Mouse (Mus musculus) skeletal muscle tissue, adult 2 months (tissue): ENCODE measurements around the gene Hs1bp3.

ENCODE experiments used
- DNase-seq: peaks from one replicate; pipeline ENCODE4 v3.0.0-alpha.2; 2012; ENCODE audit warnings: low read depth, low spot score

Hs1bp3 gene

DNA sequence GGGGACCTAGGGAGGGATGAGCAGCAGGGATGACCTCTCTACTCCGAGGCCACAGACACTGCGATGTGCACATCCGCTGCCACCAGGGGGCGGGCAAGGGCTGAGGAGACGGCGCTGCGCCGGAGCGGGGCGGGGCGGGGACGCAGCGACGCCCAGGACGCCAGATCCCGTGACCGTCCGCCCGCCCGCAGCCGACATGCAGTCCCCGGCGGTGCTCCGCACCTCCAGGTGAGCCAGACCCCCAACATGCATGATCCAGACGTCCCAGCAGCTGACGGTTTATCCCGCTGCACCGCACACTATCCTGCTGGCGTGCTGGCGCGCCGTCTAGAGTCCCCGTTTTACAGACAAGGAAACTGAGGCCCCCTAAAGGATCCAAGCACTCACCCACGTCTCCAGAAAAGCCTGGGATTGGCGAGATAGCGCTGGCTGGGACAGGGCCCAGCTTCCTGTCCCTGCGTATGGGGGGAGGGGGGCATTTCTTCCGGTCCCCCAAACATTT, at the start of gene Hs1bp3:
TSS of gene Hs1bp3 (plus strand) at position 163 of the 502 bp plus-strand sequence.
- peak; percentile 74 for DNase-seq

DNA sequence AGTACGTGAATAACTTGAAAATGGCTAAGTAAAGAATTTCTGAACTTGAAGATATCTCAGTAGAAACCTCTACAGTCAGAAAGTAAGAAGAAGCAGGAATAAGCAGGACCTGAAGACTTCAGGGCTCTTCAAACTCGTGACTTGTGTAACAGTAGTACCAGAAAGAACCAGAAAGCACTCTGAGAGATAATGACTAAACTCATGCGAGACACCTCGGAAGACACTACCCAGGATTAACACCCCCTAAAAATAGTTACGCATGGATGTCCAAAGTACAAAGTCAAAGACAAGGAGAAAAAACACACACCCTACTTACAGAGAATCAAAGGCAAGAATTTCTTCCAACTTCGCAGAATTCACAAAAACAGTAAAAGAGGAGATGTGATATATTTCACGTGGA, 46.9 kb upstream of the Hs1bp3 start:
- DNase-seq, result no peak

DNA sequence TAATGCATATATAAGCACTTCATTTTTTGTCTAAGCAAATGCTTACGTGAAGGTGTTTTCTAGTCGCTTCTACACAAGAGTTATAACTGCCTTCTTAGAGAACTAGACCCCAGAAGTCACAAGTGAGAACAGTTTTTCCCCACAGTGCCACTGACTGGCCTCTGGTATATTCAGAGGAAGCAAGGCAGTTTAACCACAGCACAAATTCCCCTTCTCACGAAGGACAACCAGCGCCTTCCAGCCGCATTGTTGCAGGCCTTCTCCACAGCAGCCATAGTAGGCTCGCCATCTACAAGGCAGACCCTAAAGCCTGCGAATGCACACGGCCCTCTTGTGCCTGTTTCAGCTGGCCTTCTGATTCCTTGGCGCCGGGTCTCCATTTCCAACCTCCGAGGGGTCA, 43.6 kb upstream of the Hs1bp3 start:
- no peak for DNase-seq

DNA sequence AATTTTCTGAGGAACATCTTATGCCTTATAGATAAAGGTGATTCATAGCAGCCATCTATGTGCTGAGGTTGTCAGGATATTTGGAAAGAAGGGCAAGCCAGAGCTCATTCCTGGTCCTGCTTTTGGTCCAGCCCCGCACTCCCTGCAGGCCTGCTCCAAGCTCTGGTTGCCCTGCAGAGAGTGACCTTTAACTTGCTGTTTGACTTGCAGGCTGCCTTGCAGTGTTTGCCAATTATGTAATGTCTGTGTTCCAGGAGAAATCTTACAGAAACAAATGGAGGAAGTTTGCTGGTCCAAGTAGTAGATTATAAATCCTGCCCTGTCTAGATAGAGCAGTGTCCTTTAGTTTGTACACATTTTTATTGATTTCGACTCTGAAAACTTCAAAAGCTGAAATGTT, 41.8 kb upstream of the Hs1bp3 start:
- DNase-seq, result no peak

DNA sequence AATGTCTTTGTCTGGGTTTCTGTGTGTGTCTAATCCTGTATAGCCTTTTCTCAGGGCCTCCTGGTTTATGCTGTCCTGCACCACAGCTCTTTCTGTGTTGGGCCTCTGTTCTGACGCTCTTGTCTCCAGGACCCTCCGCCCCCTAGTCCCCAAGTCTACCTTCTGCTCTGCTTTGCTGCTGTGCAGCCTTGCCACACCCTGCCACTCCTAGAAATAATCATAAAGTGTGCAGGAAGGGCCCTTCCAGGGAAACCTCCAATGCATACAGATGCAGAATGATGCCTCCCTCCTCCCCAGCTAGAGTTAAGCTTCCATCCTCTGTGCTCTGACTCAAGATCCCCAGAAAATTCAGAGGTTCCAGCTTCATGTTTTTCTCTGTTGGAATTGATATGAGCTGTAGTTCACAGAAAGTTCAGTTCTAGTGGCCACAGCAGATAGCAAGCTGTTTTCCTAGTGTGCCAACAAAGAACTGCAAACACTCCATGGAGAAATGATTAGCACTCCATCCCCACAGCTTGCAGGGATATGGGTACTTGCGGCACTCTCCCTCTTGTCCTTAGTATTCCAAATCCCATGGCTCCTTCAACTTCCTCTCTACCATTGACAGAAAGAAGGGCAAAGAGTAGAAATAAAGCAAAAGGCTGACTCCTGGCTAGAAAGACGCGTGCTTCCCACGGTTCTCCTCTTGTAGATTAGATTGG, 39.6 kb upstream of the Hs1bp3 start:
- no peak for DNase-seq

DNA sequence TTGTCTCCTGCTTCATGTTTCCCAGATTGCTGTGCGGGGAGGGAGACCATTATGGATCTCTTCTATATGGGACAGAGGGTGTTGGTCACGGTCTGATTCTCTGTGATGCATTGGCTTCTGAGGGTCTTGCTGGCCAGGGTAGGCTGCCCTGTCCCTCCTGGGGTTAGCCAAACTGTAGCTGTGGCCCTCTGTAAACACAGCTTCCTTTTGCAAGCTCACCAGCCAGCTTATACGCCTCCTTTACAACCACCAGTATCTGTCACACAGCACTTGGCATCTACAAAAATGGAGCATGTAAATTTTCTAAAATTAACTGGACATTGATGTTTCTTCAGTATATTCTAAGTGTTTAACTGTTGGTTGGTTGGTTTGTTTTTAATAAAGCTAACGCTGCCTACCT, 37.8 kb upstream of the Hs1bp3 start:
- DNase-seq, result no peak

DNA sequence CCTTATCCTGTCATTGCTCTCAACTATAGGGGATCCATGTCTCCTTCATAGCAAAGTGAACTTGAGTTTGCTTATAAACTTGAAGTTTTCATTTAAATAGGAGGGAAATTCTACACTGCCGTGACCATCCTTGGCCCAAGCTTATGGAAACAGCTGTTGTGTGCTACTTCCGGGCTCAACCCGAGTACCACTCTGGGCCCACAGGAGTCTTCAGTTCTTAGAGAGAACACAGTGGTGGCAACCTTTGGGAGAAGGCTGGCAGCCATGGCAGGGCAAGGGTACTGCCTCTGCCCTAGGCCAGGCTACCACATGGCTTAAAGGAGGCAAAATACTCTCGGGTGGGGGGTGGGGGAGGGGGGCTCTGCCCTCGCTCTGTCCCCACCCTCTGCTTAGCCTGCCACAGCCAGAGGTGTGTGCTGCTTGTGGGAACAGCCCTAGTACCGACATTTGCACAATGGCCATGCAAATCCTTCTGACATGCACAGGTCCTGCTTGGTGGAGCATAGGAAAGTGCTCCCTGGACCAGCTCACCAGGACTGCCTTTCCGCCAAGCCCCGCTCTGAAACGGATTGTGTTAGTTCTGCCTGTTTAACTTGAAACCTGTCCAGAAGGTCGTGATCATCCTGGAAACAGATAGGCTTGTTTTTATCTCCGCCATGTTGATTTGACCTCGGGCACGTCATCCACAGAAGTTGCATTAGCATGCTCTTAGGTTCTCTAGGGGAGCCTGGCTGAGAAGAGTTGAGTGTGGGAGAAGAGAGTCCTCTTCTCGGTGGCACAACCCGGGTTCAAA, 31.8 kb upstream of the Hs1bp3 start:
- no peak for DNase-seq

DNA sequence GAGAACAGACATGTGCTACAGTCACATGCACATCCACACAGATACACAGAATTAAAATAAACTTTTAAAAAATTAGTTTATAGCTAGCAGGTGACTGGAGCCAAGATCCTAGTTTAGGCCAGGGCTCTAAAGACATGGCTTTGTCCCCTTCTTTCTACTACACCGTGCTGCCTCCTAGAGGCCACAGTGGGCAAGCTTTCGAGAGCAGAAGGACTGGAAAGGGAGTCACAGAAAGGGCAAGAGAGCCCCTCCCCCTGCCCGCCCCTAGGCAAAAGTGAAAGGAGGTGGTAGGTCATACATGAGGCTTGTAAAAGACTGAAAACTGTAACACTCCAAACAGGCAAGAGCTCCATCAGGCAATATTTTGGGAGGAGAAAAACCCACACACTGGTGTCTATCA, 25.3 kb upstream of the Hs1bp3 start:
- no peak for DNase-seq

DNA sequence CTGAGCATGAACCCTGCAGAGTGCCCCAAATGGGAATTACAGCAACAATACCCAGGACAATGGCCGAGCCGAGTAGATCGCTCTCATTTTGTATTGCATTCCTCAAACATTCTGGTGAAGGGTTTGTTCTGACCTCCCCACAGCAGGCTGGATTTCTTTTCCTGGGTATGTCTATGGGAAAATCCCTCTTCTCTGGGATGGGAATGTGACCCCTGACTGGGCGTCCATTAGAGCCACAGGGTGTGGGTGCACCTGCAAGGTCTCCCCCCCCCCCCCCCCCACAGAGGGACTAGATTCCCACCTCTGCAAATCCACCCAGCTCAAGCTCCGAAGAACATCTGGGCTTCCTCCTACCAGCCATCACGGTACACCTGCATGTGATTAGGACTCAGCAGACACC, 24.1 kb upstream of the Hs1bp3 start:
- DNase-seq, result no peak

DNA sequence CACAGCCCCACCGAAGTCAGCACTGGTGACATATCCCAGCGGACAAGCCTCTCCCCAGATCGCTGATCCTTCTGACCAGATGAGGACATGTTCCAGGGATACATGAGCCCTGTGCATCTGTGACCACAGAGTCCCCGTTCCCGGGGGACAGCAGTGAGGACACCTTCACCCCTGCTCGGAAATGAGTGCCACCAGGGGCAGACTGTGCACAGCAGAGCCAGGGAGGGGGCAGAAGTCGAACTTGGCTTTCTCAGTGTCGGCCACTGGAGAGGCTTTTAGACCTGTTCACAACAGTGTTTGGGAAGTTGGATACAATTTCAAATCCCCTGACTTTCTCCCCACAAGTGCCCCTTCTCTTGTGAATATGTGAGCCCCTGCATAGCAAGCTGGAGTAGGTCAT, 23.7 kb upstream of the Hs1bp3 start:
- no peak for DNase-seq

DNA sequence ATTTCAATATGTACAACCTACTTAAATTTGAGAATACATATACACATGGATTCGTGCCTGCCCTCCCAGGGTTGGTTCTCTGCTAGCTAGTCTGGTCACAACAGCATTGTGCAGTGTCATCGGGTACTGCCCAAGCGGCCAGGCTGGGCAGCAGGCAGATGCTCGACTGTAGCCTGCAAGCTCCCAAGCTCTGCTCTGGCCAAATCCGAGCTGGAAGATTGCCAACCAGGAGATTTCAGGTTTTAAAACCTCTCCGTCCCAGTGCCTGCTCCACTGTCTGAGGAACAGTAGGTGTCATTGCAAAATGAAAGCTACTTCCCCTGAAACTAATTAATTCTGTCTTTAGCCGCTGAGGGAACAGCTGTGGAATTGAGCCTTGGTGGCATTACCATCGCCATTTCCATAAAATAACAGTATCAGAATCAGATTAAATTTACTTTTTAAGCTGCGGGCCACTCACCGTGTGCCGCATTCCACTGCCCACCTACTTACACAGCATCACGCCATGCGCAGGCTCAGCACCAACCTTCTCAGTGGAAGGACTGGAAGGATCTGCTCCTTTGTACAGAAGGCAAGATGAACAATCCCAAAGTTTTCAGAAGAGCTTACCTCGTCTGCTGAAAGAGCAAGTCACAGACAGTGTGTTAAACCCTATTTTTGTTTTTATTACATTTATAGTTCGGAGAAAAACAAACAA, 21.9 kb upstream of the Hs1bp3 start:
- DNase-seq, result no peak

DNA sequence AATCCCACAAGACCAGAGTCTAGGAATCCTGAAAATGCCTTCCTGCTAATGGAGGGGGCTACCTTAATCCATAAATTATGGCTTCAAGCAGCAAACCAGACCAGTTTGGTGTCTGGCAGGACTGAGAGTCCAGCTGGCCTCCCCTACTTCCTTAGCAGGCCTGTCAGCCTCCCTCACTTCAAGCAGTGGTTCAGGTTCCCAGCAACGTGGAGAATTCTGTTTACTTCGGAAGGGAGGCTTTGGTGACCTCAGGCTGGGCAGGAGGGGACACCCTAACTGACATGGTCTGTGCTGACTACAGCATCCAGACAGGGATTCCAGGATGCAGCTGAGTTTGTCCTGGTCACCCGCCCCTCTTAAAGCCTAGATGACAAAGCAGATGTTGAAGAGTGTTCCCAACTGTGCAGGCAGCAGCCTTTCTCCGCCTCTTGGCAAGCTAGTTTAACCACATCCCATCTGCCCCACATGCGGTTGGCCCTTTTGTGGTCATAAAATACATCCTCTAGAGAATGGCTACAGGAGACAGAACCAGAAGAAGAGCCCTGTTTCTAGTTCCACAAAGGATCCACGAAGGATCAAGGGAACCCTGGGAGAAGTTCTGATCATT, 17.8 kb upstream of the Hs1bp3 start:
- DNase-seq, result no peak

DNA sequence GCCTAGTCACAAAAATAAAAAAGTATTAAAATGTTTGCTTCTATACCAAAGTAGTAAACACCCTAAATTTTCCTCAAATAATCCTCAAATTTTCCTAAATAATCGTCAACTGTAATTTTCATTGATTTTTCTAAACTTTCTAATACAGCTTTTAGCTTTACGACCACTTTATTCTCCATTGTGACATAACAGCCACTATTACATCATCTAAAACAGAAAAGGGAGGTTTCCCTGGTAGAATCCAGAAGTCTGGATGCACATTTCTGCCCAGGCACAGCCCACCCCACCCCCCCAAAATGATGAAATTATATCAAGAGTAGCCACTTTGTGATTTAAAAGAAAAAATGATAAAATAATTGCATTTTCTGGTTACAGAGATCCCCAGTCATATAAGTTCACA, 17.1 kb upstream of the Hs1bp3 start:
- DNase-seq, result no peak

DNA sequence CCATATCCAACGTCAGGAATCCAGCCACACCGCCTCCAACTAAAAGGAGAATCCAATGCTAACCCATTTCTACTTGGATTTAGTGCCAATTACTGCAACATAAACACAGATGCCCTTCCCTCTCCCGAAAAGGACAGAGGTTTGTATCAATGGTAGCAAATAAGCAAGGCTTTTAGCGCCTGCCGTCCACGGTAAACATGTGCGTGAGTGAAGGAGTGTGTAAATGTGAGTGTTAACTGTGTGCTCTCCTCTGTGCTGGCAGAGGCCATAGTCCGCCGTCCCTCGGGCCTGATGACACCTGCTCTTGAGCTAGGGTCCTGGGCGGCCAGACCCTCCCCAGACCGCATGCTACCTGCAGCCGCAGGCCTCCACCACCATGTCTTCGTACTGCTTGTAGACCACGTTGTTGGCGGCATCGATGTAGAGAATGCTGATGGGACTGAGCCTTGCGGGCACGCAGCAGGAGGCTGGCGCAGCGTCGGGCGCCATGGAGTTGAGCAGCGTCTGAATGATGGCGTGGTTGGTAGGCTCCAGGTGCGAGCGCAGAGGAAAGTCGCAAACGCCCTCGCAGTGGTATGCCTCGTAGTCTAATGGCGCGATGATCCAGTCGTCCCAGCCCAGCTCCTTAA, 15.5 kb upstream of the Hs1bp3 start:
- no peak for DNase-seq

DNA sequence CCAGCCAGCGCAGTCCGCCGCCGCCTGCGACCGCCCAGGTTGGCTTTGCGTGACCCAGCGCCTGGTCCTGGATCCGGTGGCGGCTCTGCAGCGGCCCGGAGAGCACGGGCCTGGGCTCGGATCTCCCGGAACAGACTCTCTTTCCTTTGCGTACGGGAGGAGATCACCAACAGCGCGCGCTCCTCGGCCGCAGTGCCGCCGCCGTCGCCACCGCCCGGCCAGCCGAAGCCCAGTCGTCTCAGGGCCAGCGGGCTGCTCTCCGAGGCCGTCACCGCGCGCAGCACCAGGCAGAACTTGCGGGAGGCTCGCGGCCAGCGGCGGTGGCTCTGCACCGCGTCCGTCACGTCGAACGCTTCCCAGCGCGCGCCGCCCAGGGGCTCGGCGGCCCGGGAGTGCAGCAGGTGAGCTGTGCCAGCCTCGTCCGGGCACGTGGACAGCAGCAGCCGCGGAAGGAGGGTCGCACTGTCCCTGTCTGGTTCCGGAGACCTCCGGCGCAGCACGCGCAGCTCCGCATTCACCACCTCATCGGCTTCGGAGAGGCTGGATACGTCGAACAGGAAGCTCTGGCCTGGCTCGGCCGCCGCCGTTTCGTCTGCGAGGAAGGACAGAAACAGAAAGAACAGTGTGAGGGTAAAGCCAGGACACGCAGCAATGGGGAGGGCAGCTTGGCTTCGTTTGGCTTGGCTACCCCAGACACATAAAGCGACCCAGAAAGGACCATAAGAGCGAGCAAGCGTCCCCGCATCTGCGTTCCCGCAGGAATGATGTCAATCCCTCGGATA, 14.7 kb upstream of the Hs1bp3 start:
- no peak for DNase-seq

DNA sequence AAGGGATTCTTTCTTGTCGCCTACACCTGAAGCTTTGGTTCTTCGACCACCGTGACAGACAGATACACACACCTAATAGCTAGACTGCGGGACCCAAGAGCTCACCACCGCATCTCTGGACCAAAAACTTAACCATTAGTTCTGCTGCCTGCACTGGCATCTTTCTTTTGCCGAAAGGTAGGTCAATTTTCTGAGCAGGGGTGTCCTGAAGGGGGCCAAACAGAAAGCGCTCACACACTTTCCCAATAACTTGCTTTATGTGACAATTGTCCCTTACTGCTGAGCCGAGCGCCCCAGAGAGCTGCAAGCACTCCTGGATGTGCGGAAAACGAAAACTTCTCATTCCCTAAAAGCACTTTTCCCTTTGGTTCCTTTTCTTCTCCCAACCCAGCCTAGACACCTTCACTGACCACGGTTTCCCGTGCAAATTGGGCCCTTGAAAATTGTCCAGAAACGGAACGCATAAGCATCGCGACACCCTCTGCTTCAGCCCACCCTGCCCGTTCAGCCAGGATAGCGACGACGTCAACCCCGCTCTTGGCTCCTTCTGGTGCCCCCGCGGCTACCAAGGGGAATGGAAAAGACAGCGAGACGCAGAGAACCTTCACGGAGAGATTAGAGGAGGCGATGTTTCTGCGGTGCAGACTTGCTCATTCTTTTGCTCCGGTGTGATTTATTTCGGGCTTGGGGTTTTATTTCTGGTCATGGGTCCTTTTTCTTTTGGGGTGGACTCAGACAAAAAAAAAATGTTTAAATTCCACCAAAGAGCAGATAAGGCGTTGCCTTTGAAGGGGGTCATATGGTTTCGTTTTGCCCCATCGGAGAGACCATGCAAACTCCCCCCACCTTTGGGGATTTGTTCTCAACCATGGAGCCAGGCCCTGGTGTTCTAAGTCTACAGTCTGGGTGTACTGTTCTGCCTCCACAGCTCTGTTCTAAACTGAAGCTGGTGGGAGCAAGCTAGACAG, 13.8 kb upstream of the Hs1bp3 start:
- DNase-seq, result no peak

DNA sequence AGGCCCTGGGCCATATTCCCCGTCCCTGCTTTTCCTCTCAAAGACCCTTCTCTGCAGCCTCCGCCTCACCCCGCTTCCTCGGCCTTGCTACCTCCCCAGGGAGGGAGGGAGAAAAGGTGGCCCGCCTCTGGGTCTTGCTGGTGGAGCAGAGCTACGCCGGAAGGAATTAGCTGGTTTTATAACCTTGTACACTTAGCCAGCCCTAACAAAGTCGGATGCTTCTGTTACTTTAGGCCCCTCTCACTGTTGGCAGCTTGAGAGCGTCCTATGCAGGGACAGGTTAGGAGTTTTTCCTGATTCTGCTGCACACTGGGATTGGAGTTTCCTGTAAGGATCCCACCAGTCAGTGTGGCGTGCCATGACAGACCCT, 13.1 kb upstream of the Hs1bp3 start:
- no peak for DNase-seq

DNA sequence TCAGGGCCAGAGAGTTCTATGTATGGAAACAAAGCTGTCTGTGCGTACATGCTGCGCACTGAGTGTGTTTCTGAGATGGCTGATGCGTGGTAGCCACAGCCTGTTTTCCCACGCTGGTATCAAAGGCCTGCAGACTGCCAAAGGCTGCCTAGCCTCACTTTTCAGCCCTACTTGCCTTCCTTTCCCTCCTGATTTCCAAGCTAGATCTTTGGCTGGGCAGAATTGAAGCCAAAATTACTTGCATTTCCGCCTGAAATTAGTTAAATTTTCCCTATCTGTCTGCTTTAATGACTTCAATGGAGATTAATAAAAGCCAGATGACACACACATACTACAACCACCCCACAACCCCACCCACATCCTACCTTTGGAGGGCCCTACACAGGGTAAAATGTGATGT, 12.7 kb upstream of the Hs1bp3 start:
- no peak for DNase-seq

DNA sequence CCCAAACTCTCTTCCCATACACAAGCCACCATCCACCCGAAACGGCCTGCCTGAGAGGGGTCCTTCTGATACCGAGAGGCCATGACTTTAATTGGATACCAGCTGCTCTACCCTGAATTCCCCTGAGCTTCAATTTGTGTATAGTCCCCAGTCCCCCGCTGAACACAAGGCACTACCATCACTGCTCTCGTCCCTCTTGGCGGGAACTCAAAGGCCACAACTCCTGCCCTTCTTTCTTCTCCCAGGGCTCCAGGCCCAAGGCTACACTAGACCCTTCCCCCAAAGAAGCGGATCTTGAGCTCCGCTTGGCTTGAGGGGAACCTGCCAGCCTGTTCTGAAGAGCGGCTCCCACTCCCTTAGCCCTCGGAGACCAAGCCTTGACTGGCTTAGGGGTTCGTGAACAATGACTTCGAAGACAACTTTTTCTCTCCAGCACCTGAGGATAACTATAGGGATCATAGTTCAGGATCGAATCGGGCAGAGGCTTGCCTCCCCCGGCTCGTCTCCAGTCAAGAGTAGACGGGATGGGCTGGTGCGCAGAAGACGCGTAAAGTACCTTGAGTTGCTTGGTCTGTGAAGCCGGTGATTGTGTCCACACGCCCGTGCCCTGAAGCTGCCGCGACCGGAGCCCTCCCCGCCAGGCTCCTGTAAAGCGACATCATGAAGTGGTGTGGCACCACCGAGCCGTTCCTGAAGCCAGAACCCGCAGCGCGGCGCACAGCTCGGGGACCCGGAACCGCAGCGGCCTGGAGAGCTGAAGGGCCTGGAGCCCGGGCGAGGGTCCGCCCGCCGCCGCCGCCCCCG, 12.0 kb upstream of the Hs1bp3 start:
- DNase-seq, result no peak
